Mouse (Mus musculus) left cerebral cortex, postnatal 4 days (tissue): ENCODE measurements around the gene Olfr704. TPM values are rescaled to one million over a fixed set of nuclear protein-coding genes. Genes with fewer than 3 reads are reported as not detected.
"Not testable (repeated sequence)": the region's sequence is repeated elsewhere in the genome, so short reads cannot be mapped to it uniquely, and the experiment has no call there.

Source experiments
- DNase-seq: peaks from one replicate; pipeline ENCODE4 v3.0.0-alpha.2; 2022
- intact Hi-C: fragments of 180-260 bp; cut with DNase I; formaldehyde crosslinking; loops from one replicate; pipeline ENCODE4 v1.15.1; 2025
- total RNA-seq, 2 experiments: library from RNA; stranded (reverse); gene quantifications; 2 replicates each; pipeline ENCODE4 v1.2.3; 2021

The Olfr704 gene
- total RNA-seq: not detected

DNA sequence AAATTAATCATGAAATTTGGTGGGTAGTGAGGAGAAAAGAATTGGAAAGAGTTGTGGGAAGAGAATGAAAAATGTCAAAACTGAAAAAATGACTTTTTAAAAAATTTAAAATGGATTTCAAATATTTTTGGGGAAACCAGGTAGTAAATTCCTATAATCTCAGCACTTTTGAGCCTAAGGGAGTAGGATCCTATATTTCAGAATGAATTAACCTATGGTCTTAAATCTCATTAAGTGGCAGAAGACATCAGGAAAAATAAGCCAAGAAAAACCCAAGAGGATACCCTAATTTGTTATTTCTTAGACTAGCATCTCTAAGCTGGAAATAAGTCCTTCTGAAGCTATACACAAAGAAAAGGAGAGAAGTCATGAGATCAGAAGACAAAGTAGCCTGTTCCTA lies at the start of gene Olfr704:
Gene Olfr704, plus strand, starts transcription at position 301 of the 400 bp plus-strand sequence.
- intact Hi-C loops: no loop called here
- DNase-seq: no peak

DNA sequence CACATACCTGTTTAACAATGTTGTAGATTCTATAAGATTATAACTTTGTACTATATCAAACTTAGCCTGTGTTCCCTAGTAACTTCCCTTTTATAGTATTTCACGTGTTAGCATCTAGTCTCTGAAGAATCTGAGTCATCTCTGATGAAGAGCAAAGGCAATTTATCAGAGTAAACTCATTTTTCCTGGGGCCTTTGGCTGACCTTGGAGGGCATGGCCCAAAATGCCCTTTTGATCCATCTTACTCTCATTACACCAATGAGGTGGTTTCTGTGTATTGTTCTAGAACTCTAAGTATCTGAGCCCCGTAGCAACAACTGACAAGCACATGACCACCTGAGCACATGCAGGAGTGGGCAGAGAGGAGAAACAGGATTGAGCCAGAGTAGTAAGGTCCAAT lies 49.2 kb upstream of the Olfr704 start, which contains the start of gene Olfr701:
Gene Olfr701, plus strand, starts transcription at position 301 of the 400 bp plus-strand sequence.
- no peak for DNase-seq
- intact Hi-C loops: no loop called here

DNA sequence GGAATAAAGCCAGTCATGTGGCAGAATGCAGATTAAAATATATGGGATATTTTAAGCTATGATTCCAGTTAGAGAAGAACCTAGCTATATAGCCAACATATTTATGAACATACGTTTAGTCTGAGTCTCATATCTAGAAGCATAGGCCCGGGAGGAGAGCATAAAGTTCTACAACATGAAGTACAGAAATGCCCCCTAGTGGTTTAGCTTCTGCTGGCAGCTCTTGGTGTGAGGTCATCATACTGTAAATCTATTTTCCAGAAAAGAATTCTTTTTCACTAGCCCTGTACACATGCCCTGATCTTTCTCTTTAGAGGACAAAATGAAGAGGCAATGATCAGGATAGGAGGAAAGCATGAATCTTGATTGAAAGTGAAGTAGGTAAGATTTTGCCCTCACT lies 47.2 kb upstream of the Olfr704 start:
- intact Hi-C loops: no loop called here
- DNase-seq: no peak

DNA sequence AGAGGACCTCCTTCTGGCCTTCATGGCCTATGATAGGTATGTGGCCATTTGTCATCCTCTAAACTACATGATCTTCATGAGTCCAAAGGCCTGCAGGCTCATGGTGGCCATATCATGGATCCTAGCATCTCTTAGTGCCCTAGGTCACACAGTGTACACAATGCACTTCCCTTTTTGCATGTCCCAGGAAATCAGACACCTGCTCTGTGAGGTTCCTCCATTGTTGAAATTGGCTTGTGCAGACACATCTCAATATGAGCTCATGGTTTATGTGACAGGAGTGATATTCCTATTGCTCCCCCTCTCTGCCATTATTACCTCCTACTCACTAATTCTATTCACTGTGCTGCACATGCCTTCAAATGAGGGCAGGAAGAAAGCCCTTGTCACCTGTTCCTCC lies 44.6 kb upstream of the Olfr704 start:
- intact Hi-C loops: no loop called here
- no peak for DNase-seq

DNA sequence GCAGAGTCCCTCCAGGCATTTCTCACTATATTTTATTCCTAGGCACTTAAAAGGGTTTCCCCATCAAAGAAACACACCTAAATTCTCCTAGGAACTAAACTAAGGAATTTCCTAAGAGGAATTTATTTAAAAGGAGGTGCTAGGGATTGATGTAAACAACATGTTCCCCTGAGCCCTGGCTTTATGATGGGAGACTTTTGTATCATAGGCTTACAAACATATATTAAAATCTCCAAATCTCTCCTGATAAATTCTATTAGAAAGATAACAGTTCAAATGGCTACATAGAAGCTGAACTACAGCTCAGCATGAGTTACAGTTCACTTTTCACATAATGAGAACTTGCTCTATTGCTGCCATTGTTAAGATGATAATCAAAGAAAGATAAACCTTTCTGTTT lies 29.2 kb upstream of the Olfr704 start, which contains the start of gene Olfr702:
Gene Olfr702, minus strand, starts transcription at position 101 of the 400 bp plus-strand sequence.
- intact Hi-C loops: no loop called here
- DNase-seq: no peak

DNA sequence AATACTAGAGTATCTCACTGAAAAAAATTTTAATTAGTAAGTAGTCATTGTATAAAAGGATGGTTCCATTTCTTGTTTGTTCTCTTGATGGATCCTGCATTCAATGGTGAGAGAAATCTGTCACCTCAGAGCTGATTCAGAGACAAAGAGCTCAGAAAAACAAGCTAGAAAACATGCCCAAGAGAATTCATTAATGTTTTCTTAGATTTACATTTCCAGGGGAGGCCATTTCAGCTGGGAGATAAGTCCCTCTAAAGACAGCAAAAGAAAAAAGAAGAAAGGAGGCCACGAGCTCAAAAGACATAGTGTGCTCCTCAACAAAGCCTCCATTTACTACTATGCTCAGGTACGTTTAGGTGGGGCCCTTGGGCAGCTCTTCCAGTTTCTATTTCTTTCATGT lies 19.9 kb upstream of the Olfr704 start, which contains the start of gene Olfr703:
Gene Olfr703, plus strand, starts transcription at position 301 of the 400 bp plus-strand sequence.
- intact Hi-C loops: no loop called here
- DNase-seq: no peak

DNA sequence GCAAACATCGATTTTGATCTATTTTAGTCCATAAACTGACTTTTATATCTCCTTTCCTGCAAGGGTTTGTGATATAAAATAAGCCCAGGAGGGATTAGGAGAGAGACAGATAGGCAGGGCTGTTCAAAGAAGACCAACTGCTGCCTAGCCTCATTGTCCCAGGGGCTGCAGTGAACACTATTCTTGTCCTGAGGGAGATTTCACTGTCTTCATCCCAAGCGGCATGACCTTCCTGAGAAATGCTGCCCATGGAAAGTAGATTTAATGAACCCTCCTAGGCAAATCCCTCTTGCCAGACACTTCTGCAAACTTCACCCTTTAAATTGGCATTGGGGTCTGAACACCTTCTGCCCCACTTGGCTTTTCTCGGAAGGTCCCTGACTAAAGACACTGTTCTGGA lies 13.8 kb downstream of the Olfr704 start, which contains the start of gene Olfr705:
Gene Olfr705, minus strand, starts transcription at position 101 of the 400 bp plus-strand sequence.
- DNase-seq: no peak
- intact Hi-C loops: no loop called here

DNA sequence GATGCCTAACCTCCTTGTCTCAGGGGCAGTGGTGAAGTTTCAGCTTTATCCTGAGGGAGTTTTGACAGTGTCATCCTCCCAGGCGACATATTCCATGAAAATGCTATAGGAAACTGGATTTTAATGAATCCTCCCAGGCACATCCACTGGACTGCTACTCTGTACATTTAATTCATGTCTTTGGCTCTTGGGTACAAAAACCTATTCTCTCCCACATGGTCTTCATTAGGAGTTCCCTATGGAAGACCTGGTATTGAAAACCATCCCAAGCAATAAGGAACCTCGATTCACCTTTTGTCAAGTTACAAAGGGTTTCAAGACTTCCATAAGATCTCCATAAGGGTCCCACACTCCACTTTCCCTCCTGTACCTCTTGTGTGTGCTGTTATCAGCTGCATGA lies 25.1 kb downstream of the Olfr704 start, which contains the start of gene Olfr706:
Gene Olfr706, minus strand, starts transcription at position 101 of the 400 bp plus-strand sequence.
- DNase-seq: no peak
- intact Hi-C loops: no loop called here

DNA sequence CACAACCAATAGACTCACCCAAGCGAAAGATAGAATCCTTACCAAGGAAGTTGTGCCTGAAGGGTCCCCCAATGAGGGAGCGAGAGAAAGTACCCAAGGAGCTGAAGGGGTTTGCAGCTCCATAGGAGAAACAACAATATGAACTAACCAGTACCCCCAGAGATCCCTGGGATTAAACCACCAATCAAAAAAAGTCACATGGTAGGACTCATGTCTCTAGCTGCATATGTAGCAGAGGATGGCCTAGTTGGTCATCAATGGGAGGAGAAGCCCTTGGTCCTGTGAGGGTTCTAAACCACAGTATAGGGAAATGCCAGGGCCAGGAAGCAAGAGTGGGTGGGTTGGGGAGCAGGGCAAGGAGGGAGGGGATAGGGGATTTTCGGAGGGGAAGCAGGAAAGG lies 38.2 kb downstream of the Olfr704 start, which contains the start of gene Olfr707:
Gene Olfr707, minus strand, starts transcription at position 101 of the 400 bp plus-strand sequence.
- intact Hi-C loops: not testable (repeated sequence)

DNA sequence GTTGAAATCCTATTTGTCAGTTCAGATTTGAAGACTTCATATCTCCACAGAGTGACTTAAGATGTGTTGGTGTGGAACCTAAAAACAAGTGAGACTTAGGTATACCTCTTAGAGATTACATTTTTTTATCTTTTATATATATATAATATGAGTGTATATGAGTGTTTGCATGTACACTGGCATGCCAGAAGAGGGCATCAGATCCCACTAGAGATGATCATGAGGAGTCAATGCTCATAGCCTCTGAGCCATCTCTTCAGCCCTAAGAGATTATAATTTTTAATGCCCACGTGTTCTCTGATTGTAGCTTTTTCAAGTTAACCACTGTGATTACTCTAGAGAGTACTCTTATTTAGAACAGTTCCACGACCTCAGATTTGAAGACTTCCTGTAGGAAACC lies 44.7 kb downstream of the Olfr704 start, which contains the start of gene Olfr1532-ps1:
Gene Olfr1532-ps1, plus strand, starts transcription at position 326 of the 400 bp plus-strand sequence.
- intact Hi-C loops: no loop called here
- DNase-seq: no peak

More for the DNA sequence above, 38.2 kb downstream of the Olfr704 start, which contains the start of gene Olfr707:
- DNase-seq: not testable (repeated sequence)

Other genes with a start within 250 kb of the Olfr704 start
- not detected for gene Olfr693, start 182.6 kb upstream of the Olfr704 start, total RNA-seq
- gene Olfr694, start 171.4 kb upstream of the Olfr704 start, total RNA-seq: not detected
- gene Olfr695, start 146.8 kb upstream of the Olfr704 start, total RNA-seq: not detected
- gene Olfr697, start 120.7 kb upstream of the Olfr704 start, total RNA-seq: not detected
- gene Olfr698, start 107.8 kb upstream of the Olfr704 start, total RNA-seq: not detected
- not detected for gene Olfr699, start 70.0 kb upstream of the Olfr704 start, total RNA-seq
- gene Olfr700, start 54.4 kb upstream of the Olfr704 start, total RNA-seq: not detected
- gene Olfr701, start 49.1 kb upstream of the Olfr704 start, total RNA-seq: not detected
- gene Olfr702, start 29.3 kb upstream of the Olfr704 start, total RNA-seq: not detected
- gene Olfr703, start 19.8 kb upstream of the Olfr704 start, total RNA-seq: not detected
- not detected for gene Olfr705, start 13.7 kb downstream of the Olfr704 start, total RNA-seq
- gene Olfr706, start 25.0 kb downstream of the Olfr704 start, total RNA-seq: not detected
- not detected for gene Olfr707, start 38.1 kb downstream of the Olfr704 start, total RNA-seq
- not detected for gene Olfr1532-ps1, start 44.8 kb downstream of the Olfr704 start, total RNA-seq
- gene Olfr709-ps1, start 69.0 kb downstream of the Olfr704 start, total RNA-seq: not detected
- gene Olfr710, start 85.1 kb downstream of the Olfr704 start, total RNA-seq: not detected
- gene Olfr6, start 100.8 kb downstream of the Olfr704 start, total RNA-seq: not detected
- not detected for gene Olfr711, start 112.3 kb downstream of the Olfr704 start, total RNA-seq
- gene Olfr2, start 142.9 kb downstream of the Olfr704 start, total RNA-seq: not detected
- not detected for gene Olfr713, start 168.0 kb downstream of the Olfr704 start, total RNA-seq
- gene Olfr714, start 207.8 kb downstream of the Olfr704 start, total RNA-seq: not detected
- gene Olfr17, start 230.0 kb downstream of the Olfr704 start, total RNA-seq: not detected
- not detected for gene Olfr715b, start 247.2 kb downstream of the Olfr704 start, total RNA-seq